Mouse (Mus musculus) B cell, adult 2 months (primary cell): ENCODE results near the gene Olfr492.

Source experiments
- DNase-seq, 2 experiments: peaks; one replicate each; pipeline ENCODE4 v3.0.0; 2022

Olfr492 gene

DNA sequence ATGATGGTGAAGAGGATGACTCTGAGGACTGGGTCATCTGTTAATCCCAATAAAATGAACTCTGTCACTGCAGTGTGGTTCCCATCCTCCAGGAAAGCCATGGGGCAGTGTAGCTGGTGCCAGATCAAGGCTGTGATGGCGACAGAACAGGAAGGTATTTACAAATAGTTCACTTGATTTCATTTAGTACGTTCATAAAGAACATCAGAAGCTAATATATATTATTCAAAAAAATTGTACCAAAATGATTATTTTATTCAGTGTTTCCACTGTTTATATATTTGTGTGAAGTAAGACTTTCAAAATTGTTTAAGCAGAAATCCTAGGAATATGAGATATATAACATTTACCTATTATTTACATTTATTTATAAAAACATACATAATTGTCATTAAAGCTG, at the start of gene Olfr492:
Olfr492 (minus strand) TSS at position 101 of the 400 bp plus-strand sequence.
- no peak for DNase-seq

DNA sequence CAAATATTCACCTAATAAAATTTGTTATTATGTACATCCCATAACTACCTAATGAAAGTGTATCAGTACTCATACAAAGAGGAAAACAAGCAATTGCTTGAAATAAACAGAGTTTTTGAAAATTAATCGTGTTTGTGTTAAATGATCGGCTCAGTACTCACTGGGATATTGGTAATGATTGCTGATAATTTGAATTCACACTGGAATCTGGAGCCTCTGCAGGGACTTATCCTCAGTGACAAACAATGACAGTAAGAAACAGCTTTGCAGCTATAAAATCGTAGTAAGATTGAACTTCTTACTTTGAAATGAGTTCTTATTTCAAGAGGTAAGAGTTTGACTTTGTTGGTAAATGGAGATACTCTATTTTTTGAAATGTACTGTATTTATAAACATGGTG, 41.6 kb upstream of the Olfr492 start, which contains the start of gene Olfr494:
Olfr494 (plus strand) TSS at position 301 of the 400 bp plus-strand sequence.
- DNase-seq, result no peak

DNA sequence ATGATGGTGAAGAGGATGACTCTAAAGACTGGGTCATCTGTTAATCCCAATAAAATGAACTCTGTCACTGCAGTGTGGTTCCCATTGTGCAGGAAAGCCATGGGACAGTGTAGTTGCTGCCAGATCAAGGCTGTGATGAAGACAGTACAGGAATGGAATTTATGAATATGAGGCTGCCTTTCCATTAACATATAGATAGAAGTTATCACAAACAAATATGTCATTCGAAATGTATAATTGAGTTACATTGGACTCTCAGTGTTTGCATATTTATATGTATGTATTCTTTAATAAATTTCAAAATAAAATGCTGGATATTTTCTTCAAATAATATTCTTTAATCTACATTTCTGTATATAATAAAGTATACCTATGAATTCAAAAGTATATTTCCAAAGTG, 23.4 kb upstream of the Olfr492 start, which contains the start of gene Olfr493:
Olfr493 (minus strand) TSS at position 101 of the 400 bp plus-strand sequence.
- no peak for DNase-seq

DNA sequence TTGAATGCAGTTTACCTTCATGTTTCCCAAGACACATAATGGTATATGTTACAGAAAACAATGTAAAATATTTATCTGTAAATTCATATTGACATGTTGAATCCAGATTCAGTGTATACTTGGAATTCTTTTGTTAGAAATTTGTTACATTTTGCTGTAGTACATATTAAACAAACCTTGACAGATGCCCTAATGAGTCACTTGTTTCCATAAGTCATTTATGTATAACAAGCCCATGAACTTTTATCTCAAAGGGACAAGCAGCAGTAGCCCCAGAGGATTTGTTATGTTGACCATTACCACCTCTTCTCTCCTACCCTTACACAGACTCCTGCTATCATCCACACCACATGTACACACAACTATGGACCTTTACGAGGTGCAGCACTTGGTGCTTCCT, 10.3 kb downstream of the Olfr492 start, which contains the start of gene Olfr491:
Olfr491 (plus strand) TSS at position 301 of the 400 bp plus-strand sequence.
- DNase-seq, result no peak

DNA sequence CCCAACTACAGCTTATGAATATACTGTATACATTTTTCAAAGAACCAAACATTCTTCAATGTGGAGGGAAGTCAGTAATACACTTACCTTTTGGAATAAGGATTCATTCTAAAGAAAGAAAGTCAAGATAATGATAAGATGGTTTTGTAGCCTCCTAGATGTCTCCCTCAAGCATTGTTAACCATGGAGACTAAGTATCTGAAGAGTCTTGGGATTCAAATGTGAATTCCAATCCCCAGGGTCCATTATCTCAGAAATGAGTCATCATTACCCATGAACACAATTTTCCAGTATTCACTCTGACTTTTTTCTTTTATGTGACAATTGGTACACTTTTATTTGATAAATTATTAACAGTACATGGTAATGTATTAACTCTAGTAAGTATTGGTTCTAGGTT, 34.6 kb downstream of the Olfr492 start, which contains the start of gene Olfr490:
Olfr490 (minus strand) TSS at position 101 of the 400 bp plus-strand sequence.
- no peak for DNase-seq
